Comparison of ENCODE assay signal across 9 mouse cellular contexts in genomic region chr8:105594451-105595242, GRCm38 (mm10). TPM values are rescaled to one million over a fixed set of nuclear protein-coding genes. Genes with fewer than 3 reads are reported as not detected.
DNase-seq lines count a peak whose midpoint lies in the region; ATAC-seq and TF ChIP-seq lines count a peak whose summit lies in the region.
"Had no signal": no experiment of that assay in that cellular context is flagged by ENCODE, and none has a peak within 500 bp of the region (broad histone marks: within the 10 kb centered on the region; RNA-seq: fewer than 3 reads in every experiment).

No protein-coding gene starts in this region.

- peak overlapping the region; percentile 78 for H3K27ac ChIP-seq in gastrocnemius, adult 2 months
- H3K27ac ChIP-seq in limb, embryonic 14.5 days (replicated peaks; ENCODE audit: low read depth, low read length) = peak overlapping the region; percentile 80
- no peak overlapping the region; the same call in 1 of the 2 replicates for H3K27ac ChIP-seq in thymus, adult 2 months (ENCODE audit: control insufficient read depth, insufficient read depth, low read length)

- H3K36me3 ChIP-seq in limb, embryonic 14.5 days (ENCODE audit: control insufficient read depth, insufficient read depth, low read length) = no peaks in the 10 kb centered on the region
- no peaks in the 10 kb centered on the region for H3K36me3 ChIP-seq in thymus, adult 2 months (ENCODE audit: control insufficient read depth, insufficient read depth, low read length)

- DNase-seq in gastrocnemius, adult 2 months = no peak
- no peak for DNase-seq in gastrocnemius, postnatal 36 days
- no peak for DNase-seq in Patski (ENCODE audit: low read depth, low spot score)
- peak; percentile 85 for DNase-seq in kidney, adult 11 months
- DNase-seq in limb, embryonic 14.5 days (ENCODE audit: low spot score) = no peak
- no peak for DNase-seq in urinary bladder, adult 2 months (ENCODE audit: low spot score)
- DNase-seq in thymus, adult 2 months = no peak
- DNase-seq in frontal cortex, postnatal 36 days (ENCODE audit: low spot score in 2 of 2) = no peak
- DNase-seq: left cerebral cortex, postnatal 4 days had no signal

- CTCF ChIA-PET in Patski (lab: Charles Lee) = interaction anchor here (1.4 to 2.0 kb wide), 3 partner anchors 10 to 19 kb away, joined by 6 to 7 read pairs (median 7); partner anchors contain the start of gene Ripor1

- peak; percentile 64 for ATAC-seq in Patski
- ATAC-seq in limb, embryonic 14.5 days (ENCODE audit: low FRiP score, low read depth) = no peak

- in situ Hi-C loops in Patski (cut with MboI; ENCODE audit: low pct_unique_long_range_greater_than_20kb) = no loop called here

- no peak for TF ChIP-seq CTCF in gastrocnemius, adult 2 months (IDR thresholded peaks at IDR 0.05)
- no peak for TF ChIP-seq CTCF in Patski (IDR thresholded peaks at IDR 0.05)
- TF ChIP-seq CTCF in thymus, adult 2 months (IDR thresholded peaks at IDR 0.05; ENCODE audit: borderline replicate concordance, control insufficient read depth, extremely low read depth, insufficient read depth, low read length, poor library complexity) = no peak

- POLR2A ChIA-PET in Patski (lab: Charles Lee) = interaction anchor here (0.8 to 2.2 kb wide), 4 partner anchors 10 to 42 kb away, joined by 3 to 10 read pairs (median 4); partner anchors contain the start of genes Agrp, Atp6v0d1, Ctcf and Ripor1

- WGBS in limb, embryonic 14.5 days = 77% methylated on average over 18 of the region's 18 CpGs
- WGBS in thymus, adult 2 months = 91% methylated on average over 18 of the region's 18 CpGs

- H3K4me3 ChIP-seq in gastrocnemius, adult 2 months = peak overlapping the region; percentile 69
- H3K4me3 ChIP-seq in limb, embryonic 14.5 days (replicated peaks; ENCODE audit: low read length) = peak overlapping the region; percentile 24
- H3K4me3 ChIP-seq in thymus, adult 2 months (ENCODE audit: control insufficient read depth, insufficient read depth, low read length) = no peak overlapping the region

- intact Hi-C loops in gastrocnemius, adult 2 months (cut with DNase I) = loop anchor here (10.0 kb wide), 1 partner anchor 90 kb away; the partner anchor contains the start of gene Carmil2
- intact Hi-C loops in gastrocnemius, postnatal 36 days (cut with DNase I) = no loop called here

- H3K4me1 ChIP-seq in limb, embryonic 14.5 days (ENCODE audit: control insufficient read depth, insufficient read depth, low read length) = peaks cover 13% of the 10 kb centered on the region
- peaks cover 13% of the 10 kb centered on the region for H3K4me1 ChIP-seq in thymus, adult 2 months (replicated peaks; ENCODE audit: control insufficient read depth, insufficient read depth, low read length)

- no peaks in the 10 kb centered on the region for H3K9me3 ChIP-seq in limb, embryonic 14.5 days (ENCODE audit: control insufficient read depth, low read length)

- TF ChIP-seq POLR2A in limb, embryonic 14.5 days (IDR thresholded peaks at IDR 0.05; ENCODE audit: borderline replicate concordance, extremely low read depth, insufficient read depth, insufficient read length) = no peak
- TF ChIP-seq POLR2A in thymus, adult 2 months (IDR thresholded peaks at IDR 0.05; ENCODE audit: control insufficient read depth, extremely low read depth, insufficient read depth, low read length, poor library complexity) = no peak

- H3K4me2 ChIP-seq in limb, embryonic 14.5 days (replicated peaks; ENCODE audit: low read depth, low read length, severe bottlenecking) = peak overlapping the region; percentile 38

- no peaks in the 10 kb centered on the region for H3K27me3 ChIP-seq in Patski
- H3K27me3 ChIP-seq in limb, embryonic 14.5 days (ENCODE audit: control insufficient read depth, insufficient read depth, low read length) = no peaks in the 10 kb centered on the region
- H3K27me3 ChIP-seq in thymus, adult 2 months (ENCODE audit: control insufficient read depth, insufficient read depth, low read length) = no peaks in the 10 kb centered on the region

- peak overlapping the region; percentile 48; the same call in 1 of the 2 replicates for H3K9ac ChIP-seq in limb, embryonic 14.5 days (ENCODE audit: low read depth, low read length, severe bottlenecking)

RNA-seq across cellular contexts. Expression of gene Ripor1, which starts 10.4 kb away (rescaled TPM):
- 10 to 100 TPM; 15.7 to 20.6 TPM for total RNA-seq in gastrocnemius, adult 2 months (2021)
- 10 to 100 TPM; 15.1 to 18.2 TPM for total RNA-seq in gastrocnemius, postnatal 36 days (2021)
- 84.2 TPM for polyA plus RNA-seq in Patski (2021)
- 25.0 and 34.3 TPM in 2 replicates for polyA plus RNA-seq in limb, embryonic 14.5 days (2012; rRNA removed)
- 18.7 and 22.1 TPM in 2 replicates for polyA plus RNA-seq in limb, embryonic 14.5 days (2014; fragmentation: Nextera tagmentation; extraction: Ambion mirVana)
- polyA plus RNA-seq in urinary bladder, adult 2 months (2012; rRNA removed) = 12.1 and 26.0 TPM in 2 replicates
- polyA plus RNA-seq in thymus, adult 2 months (2012; rRNA removed) = 125 and 128 TPM in 2 replicates

RNA-seq across cellular contexts. Expression of gene Atp6v0d1, which starts 28.8 kb away (rescaled TPM):
- 10 to 100 TPM; 40.3 to 41.6 TPM for total RNA-seq in gastrocnemius, adult 2 months (2021)
- 10 to 100 TPM; 37.3 to 40.9 TPM for total RNA-seq in gastrocnemius, postnatal 36 days (2021)
- 159 TPM for polyA plus RNA-seq in Patski (2021)
- polyA plus RNA-seq in limb, embryonic 14.5 days (2012; rRNA removed) = 98.9 and 105 TPM in 2 replicates
- polyA plus RNA-seq in limb, embryonic 14.5 days (2014; fragmentation: Nextera tagmentation; extraction: Ambion mirVana) = 91.2 and 93.2 TPM in 2 replicates
- 144 and 148 TPM in 2 replicates for polyA plus RNA-seq in urinary bladder, adult 2 months (2012; rRNA removed)
- 112 and 119 TPM in 2 replicates for polyA plus RNA-seq in thymus, adult 2 months (2012; rRNA removed)

RNA-seq across cellular contexts. Expression of gene Ctcf, which starts 41.7 kb away (rescaled TPM):
- total RNA-seq in gastrocnemius, adult 2 months (2021) = 10 to 100 TPM; 33.2 to 42.6 TPM
- 10 to 100 TPM; 27.0 to 29.9 TPM for total RNA-seq in gastrocnemius, postnatal 36 days (2021)
- 62.5 TPM for polyA plus RNA-seq in Patski (2021)
- 39.1 and 48.1 TPM in 2 replicates for polyA plus RNA-seq in limb, embryonic 14.5 days (2012; rRNA removed)
- polyA plus RNA-seq in limb, embryonic 14.5 days (2014; fragmentation: Nextera tagmentation; extraction: Ambion mirVana) = 97.8 and 107 TPM in 2 replicates
- 21.6 and 31.5 TPM in 2 replicates for polyA plus RNA-seq in urinary bladder, adult 2 months (2012; rRNA removed)
- 67.0 and 89.4 TPM in 2 replicates for polyA plus RNA-seq in thymus, adult 2 months (2012; rRNA removed)

RNA-seq across cellular contexts. Expression of gene Agrp, which starts 42.5 kb away (rescaled TPM):
- total RNA-seq in gastrocnemius, adult 2 months (2021) = under 1 TPM in 1 of 2 experiments, not detected in 1; 0.75 TPM
- under 1 TPM in 1 of 2 experiments, not detected in 1; 0.56 TPM for total RNA-seq in gastrocnemius, postnatal 36 days (2021)
- 0.30 TPM for polyA plus RNA-seq in Patski (2021)
- 1.0 and 1.7 TPM in 2 replicates for polyA plus RNA-seq in limb, embryonic 14.5 days (2012; rRNA removed)
- 2.5 and 2.6 TPM in 2 replicates for polyA plus RNA-seq in limb, embryonic 14.5 days (2014; fragmentation: Nextera tagmentation; extraction: Ambion mirVana)
- polyA plus RNA-seq in urinary bladder, adult 2 months (2012; rRNA removed) = 0.27 and 0.89 TPM in 2 replicates
- polyA plus RNA-seq in thymus, adult 2 months (2012; rRNA removed) = 0.52 and 1.00 TPM in 2 replicates
- total RNA-seq: left cerebral cortex, postnatal 4 days had no signal
